Mouse (Mus musculus): ENCODE data around the gene Prpf3. TPM values are rescaled to one million over a fixed set of nuclear protein-coding genes. Genes with fewer than 3 reads are reported as not detected.
"Not testable (repeated sequence)": the region's sequence is repeated elsewhere in the genome, so short reads cannot be mapped to it uniquely, and the experiment has no call there.

The Prpf3 gene
- polyA plus RNA-seq, 1 experiment from 2014 or later, result 48.0 TPM

DNA sequence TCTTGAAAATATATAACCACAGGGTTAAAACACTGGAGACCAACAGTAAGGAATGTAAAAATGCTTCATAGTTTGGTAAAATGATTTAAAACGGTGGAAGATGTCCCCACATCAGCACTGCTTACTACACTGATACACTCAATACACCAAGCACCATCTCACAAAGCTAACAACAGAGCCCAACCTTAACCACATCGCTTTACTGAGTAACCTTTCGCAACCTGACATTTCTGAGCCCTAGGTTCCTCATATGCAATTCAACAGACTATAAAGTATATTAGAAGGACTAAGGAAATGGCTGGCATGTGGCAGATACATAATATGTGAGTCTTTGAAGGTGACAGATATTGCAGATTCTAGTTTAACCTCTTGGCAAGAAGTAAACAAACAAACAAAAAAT lies 39.0 kb downstream of the Prpf3 start:
- Histone ChIP-seq H3K27ac (ENCODE audit: low read length) (no peak overlapping the region), H3K9me3 (ENCODE audit: control insufficient read depth, low read length) (no peaks in the 10 kb centered on the region), H3K4me1 (replicated peaks; ENCODE audit: control insufficient read depth, insufficient read depth, low read length) (peaks cover 10% of the 10 kb centered on the region), H3K4me2 (ENCODE audit: low read depth, low read length) (peak overlapping the region; percentile 29), H3K27me3 (ENCODE audit: control insufficient read depth, insufficient read depth, low read depth, low read length) (no peaks in the 10 kb centered on the region), H3K4me3 (ENCODE audit: low read length) (0 out of 2 replicates have a peak overlapping the region, but pooled peaks have one; percentile 5), H3K9ac (ENCODE audit: low read length) (no peak overlapping the region), H3K36me3 (ENCODE audit: control insufficient read depth, insufficient read depth, low read length) (peaks cover 4% of the 10 kb centered on the region; the same call in 1 of the 2 replicates)
- WGBS, result 80% methylated on average over 3 of the region's 3 CpGs
- no peak for ATAC-seq (ENCODE audit: low read depth)

DNA sequence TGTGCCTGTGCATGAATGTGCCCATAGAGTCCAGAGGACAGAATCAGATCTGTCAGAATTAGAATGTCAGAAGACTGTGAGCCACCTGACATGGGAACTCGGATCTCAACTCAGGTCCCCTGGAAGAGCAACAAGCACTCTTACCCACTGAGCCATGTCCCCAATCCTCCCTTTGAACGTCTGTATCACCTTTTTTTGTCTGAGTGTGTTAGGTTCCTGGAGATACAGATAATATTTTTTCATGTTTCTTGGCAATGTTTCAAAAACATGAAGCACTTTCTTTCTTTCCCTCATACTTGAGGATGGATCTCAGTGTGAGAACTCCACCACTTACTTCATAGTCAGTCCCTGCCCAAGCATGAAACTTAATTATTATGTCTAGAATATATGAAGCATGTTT lies 47.3 kb downstream of the Prpf3 start:
- Histone ChIP-seq H3K4me3 (ENCODE audit: low read length) (no peak overlapping the region), H3K27me3 (ENCODE audit: control insufficient read depth, insufficient read depth, low read depth, low read length) (no peaks in the 10 kb centered on the region), H3K27ac (ENCODE audit: low read length) (no peak overlapping the region), H3K36me3 (ENCODE audit: control insufficient read depth, insufficient read depth, low read length) (peaks cover 15% of the 10 kb centered on the region), H3K9ac (ENCODE audit: low read length) (no peak overlapping the region), H3K4me1 (replicated peaks; ENCODE audit: control insufficient read depth, insufficient read depth, low read length) (no peaks in the 10 kb centered on the region; the same call in 1 of the 2 replicates), H3K4me2 (ENCODE audit: low read depth, low read length) (no peak overlapping the region), H3K9me3 (ENCODE audit: control insufficient read depth, low read length) (no peaks in the 10 kb centered on the region)
- no peak for ATAC-seq (ENCODE audit: low read depth)
- 53% methylated on average over 2 of the region's 2 CpGs for WGBS

DNA sequence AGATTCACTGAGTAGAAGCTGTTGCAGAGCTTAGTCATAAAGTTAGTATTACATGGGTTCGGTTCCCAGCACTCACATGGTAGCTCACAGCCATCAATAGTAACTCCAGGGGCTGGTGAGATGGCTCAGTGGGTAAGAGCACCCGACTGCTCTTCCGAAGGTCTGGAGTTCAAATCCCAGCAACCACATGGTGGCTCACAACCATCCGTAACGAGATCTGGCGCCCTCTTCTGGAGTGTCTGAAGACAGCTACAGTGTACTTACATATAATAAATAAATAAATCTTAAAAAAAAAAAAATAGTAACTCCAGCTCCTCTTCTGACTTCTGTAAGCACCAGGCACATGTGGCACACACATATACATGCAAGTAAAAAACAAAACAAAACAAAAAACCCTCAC lies 48.1 kb downstream of the Prpf3 start:
- H3K36me3 ChIP-seq (ENCODE audit: control insufficient read depth, insufficient read depth, low read length), result peaks cover 15% of the 10 kb centered on the region
- not testable (repeated sequence) for H3K9ac ChIP-seq (ENCODE audit: low read length); H3K4me2 ChIP-seq (ENCODE audit: low read depth, low read length); H3K4me1 ChIP-seq (replicated peaks; ENCODE audit: control insufficient read depth, insufficient read depth, low read length); H3K27me3 ChIP-seq (ENCODE audit: control insufficient read depth, insufficient read depth, low read depth, low read length); H3K27ac ChIP-seq (ENCODE audit: low read length); H3K4me3 ChIP-seq (ENCODE audit: low read length); ATAC-seq (ENCODE audit: low read depth); H3K9me3 ChIP-seq (ENCODE audit: control insufficient read depth, low read length)
- 97% methylated on average over 3 of the region's 6 CpGs for WGBS

DNA sequence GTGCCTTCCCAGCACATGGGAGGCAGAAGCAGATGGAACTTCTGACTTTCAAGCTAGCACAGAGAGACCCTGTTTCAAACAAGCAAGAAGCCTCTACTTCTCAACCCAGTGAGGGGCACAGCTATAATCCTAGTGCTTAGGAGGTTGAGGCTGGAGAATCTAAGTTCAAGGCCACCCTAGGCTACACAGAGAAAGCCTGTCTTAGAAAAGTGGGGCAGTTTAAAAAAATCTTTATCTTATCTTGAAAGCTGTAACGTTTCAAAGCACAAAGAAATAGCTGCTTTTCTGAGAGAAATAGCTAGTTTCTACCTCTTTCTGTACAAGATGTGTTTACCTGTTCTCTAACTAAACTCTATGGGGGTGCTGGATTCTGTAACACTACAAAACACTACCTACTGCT lies 49.0 kb downstream of the Prpf3 start:
- no peak overlapping the region for H3K4me3 ChIP-seq (ENCODE audit: low read length)
- H3K4me2 ChIP-seq (ENCODE audit: low read depth, low read length), result no peak overlapping the region
- H3K9ac ChIP-seq (ENCODE audit: low read length), result no peak overlapping the region
- 42% methylated on average over 1 of the region's 1 CpGs for whole genome bisulfite sequencing
- no peaks in the 10 kb centered on the region; the same call in 1 of the 2 replicates for H3K4me1 ChIP-seq (replicated peaks; ENCODE audit: control insufficient read depth, insufficient read depth, low read length)
- no peak overlapping the region for H3K27ac ChIP-seq (ENCODE audit: low read length)
- no peaks in the 10 kb centered on the region for H3K9me3 ChIP-seq (ENCODE audit: control insufficient read depth, low read length)
- no peak for ATAC-seq (ENCODE audit: low read depth)
- peaks cover 12% of the 10 kb centered on the region for H3K36me3 ChIP-seq (ENCODE audit: control insufficient read depth, insufficient read depth, low read length)
- H3K27me3 ChIP-seq (ENCODE audit: control insufficient read depth, insufficient read depth, low read depth, low read length), result no peaks in the 10 kb centered on the region

DNA sequence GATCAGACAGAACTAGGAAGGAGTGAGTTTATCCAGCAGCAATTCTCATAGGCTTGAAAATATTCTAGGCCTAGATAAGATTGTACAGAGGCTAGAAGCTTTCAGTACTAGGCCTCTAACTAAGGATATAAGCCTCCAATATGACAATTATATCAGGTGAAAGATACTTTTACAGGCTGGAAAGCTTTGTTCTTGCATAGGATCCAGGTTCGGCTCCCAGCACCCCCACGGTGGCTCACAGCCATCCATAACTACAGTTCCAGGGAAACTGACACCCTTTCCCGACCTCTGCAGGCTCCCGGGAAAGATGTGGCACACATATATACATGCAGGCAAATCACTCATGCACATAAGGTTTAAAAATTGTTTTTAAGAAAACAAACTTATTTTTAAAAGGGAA lies 51.8 kb downstream of the Prpf3 start:
- H3K4me3 ChIP-seq (ENCODE audit: low read length), result no peak overlapping the region
- no peaks in the 10 kb centered on the region for H3K9me3 ChIP-seq (ENCODE audit: control insufficient read depth, low read length)
- peaks cover 12% of the 10 kb centered on the region for H3K36me3 ChIP-seq (ENCODE audit: control insufficient read depth, insufficient read depth, low read length)
- no peak overlapping the region for H3K27ac ChIP-seq (ENCODE audit: low read length)
- H3K9ac ChIP-seq (ENCODE audit: low read length), result no peak overlapping the region
- H3K4me2 ChIP-seq (ENCODE audit: low read depth, low read length), result no peak overlapping the region
- 94% methylated on average over 4 of the region's 4 CpGs for WGBS
- peaks cover 3% of the 10 kb centered on the region; the same call in 1 of the 2 replicates for H3K4me1 ChIP-seq (replicated peaks; ENCODE audit: control insufficient read depth, insufficient read depth, low read length)
- ATAC-seq (ENCODE audit: low read depth), result no peak
- H3K27me3 ChIP-seq (ENCODE audit: control insufficient read depth, insufficient read depth, low read depth, low read length), result no peaks in the 10 kb centered on the region

DNA sequence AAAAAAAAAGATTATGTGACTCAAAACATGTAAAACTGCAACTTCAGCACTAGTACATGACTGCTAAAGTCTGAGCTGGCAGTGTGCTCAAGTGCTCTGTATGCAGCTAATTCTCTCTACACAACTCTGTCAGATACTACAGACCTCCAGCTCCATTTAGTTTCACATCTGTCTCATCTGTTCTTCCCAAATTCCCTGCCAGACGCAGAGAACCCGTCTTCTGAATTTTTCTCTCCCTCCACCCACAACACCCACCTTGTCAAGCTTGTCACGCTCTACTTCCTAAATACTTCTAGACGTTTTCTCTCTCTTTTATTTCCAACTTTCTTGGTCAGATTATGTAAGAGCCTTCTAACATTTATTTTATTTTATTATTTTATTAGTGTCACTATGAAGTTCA lies 56.9 kb downstream of the Prpf3 start:
- no peak for ATAC-seq (ENCODE audit: low read depth)
- H3K4me3 ChIP-seq (ENCODE audit: low read length), result no peak overlapping the region
- H3K9ac ChIP-seq (ENCODE audit: low read length), result no peak overlapping the region
- no peaks in the 10 kb centered on the region for H3K36me3 ChIP-seq (ENCODE audit: control insufficient read depth, insufficient read depth, low read length)
- no peak overlapping the region for H3K27ac ChIP-seq (ENCODE audit: low read length)
- no peaks in the 10 kb centered on the region for H3K9me3 ChIP-seq (ENCODE audit: control insufficient read depth, low read length)
- H3K4me2 ChIP-seq (ENCODE audit: low read depth, low read length), result no peak overlapping the region
- H3K27me3 ChIP-seq (ENCODE audit: control insufficient read depth, insufficient read depth, low read depth, low read length), result no peaks in the 10 kb centered on the region
- WGBS, result 79% methylated on average over 4 of the region's 4 CpGs
- H3K4me1 ChIP-seq (replicated peaks; ENCODE audit: control insufficient read depth, insufficient read depth, low read length), result peaks cover 3% of the 10 kb centered on the region; the same call in 1 of the 2 replicates

DNA sequence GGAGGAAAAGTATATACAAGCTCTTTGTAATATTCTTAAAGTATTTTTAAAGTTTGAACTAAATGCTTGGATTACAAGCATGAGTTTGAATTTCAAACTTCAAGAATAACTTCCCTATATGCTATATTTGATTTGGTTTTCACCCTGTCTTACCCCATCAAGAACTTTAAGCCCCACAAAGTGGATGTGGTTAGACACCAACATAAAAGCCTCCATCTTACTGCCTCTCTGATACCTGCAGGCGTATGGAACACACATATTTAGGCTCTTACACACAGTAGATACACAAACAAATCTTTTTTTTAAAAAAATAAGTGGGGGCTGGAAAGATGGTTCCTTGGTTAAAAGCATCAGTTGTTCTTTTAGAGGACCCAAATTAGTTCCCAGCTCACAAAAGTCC lies 61.4 kb downstream of the Prpf3 start:
- Histone ChIP-seq H3K27ac (ENCODE audit: low read length) (no peak overlapping the region), H3K4me1 (replicated peaks; ENCODE audit: control insufficient read depth, insufficient read depth, low read length) (no peaks in the 10 kb centered on the region), H3K4me3 (ENCODE audit: low read length) (no peak overlapping the region), H3K9me3 (ENCODE audit: control insufficient read depth, low read length) (no peaks in the 10 kb centered on the region), H3K36me3 (ENCODE audit: control insufficient read depth, insufficient read depth, low read length) (no peaks in the 10 kb centered on the region), H3K9ac (ENCODE audit: low read length) (no peak overlapping the region), H3K27me3 (ENCODE audit: control insufficient read depth, insufficient read depth, low read depth, low read length) (no peaks in the 10 kb centered on the region), H3K4me2 (ENCODE audit: low read depth, low read length) (no peak overlapping the region)
- no peak for ATAC-seq (ENCODE audit: low read depth)
- 79% methylated on average over 1 of the region's 1 CpGs for WGBS

DNA sequence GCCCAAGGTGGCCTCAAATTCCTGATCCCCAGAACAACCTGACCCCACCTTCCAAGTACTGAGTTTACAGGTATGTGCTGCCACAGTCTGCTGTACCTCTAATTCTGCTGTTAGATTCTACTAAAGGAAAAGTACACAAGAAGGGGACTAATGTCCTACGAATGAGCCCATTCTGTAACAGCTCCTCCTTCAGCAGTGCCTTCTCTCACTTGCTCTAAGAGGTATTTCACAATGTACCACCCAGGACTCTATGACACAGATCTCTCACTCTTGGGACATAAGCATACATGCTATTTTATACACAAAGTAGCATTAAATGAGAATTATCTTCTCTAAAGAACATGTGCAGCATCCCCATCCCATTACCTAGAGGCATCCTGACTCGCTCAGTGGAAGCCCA lies 62.0 kb downstream of the Prpf3 start:
- Histone ChIP-seq H3K4me3 (ENCODE audit: low read length) (no peak overlapping the region), H3K9ac (ENCODE audit: low read length) (no peak overlapping the region), H3K4me2 (ENCODE audit: low read depth, low read length) (no peak overlapping the region), H3K27ac (ENCODE audit: low read length) (no peak overlapping the region), H3K36me3 (ENCODE audit: control insufficient read depth, insufficient read depth, low read length) (no peaks in the 10 kb centered on the region), H3K27me3 (ENCODE audit: control insufficient read depth, insufficient read depth, low read depth, low read length) (no peaks in the 10 kb centered on the region), H3K9me3 (ENCODE audit: control insufficient read depth, low read length) (no peaks in the 10 kb centered on the region), H3K4me1 (replicated peaks; ENCODE audit: control insufficient read depth, insufficient read depth, low read length) (no peaks in the 10 kb centered on the region)
- ATAC-seq (ENCODE audit: low read depth), result no peak
- WGBS, result 59% methylated on average over 2 of the region's 2 CpGs

DNA sequence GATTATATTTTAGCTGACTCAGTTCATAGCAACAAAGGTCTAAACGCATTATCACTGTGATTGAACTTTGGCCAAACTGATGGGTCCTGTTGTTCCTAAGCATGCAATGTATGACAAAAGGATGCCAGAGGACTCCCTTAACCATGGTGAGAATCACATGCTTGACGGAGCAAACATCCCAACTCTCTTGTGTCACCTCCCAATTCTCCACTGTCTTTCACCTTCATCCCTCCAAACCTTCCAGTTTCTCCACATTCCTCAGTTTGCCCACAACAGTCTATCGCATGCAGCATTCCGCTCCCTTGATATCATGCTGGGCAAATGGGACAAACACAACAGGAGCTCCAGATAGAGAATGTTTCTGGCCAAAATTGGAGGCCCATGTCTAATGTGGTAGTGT lies 70.2 kb downstream of the Prpf3 start:
- WGBS, result 88% methylated on average over 4 of the region's 4 CpGs
- no peak overlapping the region for H3K9ac ChIP-seq (ENCODE audit: low read length)
- no peak overlapping the region for H3K4me3 ChIP-seq (ENCODE audit: low read length)
- H3K27ac ChIP-seq (ENCODE audit: low read length), result no peak overlapping the region
- H3K4me2 ChIP-seq (ENCODE audit: low read depth, low read length), result no peak overlapping the region
- H3K9me3 ChIP-seq (ENCODE audit: control insufficient read depth, low read length), result no peaks in the 10 kb centered on the region
- H3K36me3 ChIP-seq (ENCODE audit: control insufficient read depth, insufficient read depth, low read length), result peaks cover 26% of the 10 kb centered on the region
- H3K27me3 ChIP-seq (ENCODE audit: control insufficient read depth, insufficient read depth, low read depth, low read length), result no peaks in the 10 kb centered on the region
- H3K4me1 ChIP-seq (replicated peaks; ENCODE audit: control insufficient read depth, insufficient read depth, low read length), result no peaks in the 10 kb centered on the region
- ATAC-seq (ENCODE audit: low read depth), result no peak

All from lung, embryonic 16.5 days (tissue).